Mouse (Mus musculus): ENCODE measurements around the gene Cd207. TPM values are rescaled to one million over a fixed set of nuclear protein-coding genes. Genes with fewer than 3 reads are reported as not detected.

Gene Cd207
- polyA plus RNA-seq, 1 experiment: 6.0 TPM

DNA sequence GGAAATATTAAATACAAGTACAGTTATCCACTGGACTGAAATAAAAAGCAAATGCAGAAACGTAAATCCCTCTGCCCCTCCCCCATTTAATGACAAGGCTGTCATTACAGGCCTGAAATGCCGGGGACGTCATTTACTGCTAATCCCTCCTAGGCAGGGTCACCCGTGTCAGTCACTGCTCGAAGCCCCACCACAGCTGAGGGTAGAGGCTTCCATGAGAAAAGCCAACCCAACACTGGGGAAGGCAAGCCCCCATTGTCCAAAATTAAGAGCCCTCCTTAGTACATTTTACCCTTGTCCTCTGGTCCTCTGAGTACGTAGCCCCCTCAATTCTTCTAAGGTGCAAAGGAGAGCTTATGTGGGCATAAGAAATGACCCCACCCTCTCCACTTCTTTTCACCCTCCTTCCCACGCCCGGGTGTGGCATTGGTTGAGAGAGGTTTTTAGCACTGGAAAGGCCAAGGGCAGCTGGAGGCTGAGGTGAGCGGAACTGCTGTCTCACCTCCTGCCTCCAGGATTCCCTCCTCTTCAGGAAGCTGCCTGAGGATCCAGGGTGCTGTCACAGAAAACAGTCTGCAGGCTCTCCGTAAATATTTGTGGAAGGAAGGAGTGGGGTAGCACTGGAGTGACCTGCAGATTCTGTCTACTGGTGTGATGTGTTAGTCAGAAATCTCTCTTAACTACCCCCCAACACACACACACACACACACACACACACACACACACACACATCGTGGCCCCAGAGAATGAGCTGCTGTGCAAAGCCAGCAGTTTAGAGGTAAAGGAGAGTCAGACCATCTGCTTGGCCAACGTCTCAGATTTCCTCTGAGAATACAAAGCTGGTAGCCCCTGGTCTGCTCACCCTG is 35.8 kb upstream of the Cd207 start:
- Histone ChIP-seq H3K36me3 (ENCODE audit: control insufficient read depth, insufficient read depth, low read length) (no peaks in the 10 kb centered on the region), H3K27ac (ENCODE audit: control insufficient read depth, insufficient read depth, low read length) (no peak overlapping the region), H3K4me1 (replicated peaks; ENCODE audit: control insufficient read depth, insufficient read depth, low read length) (peaks cover 23% of the 10 kb centered on the region), H3K4me3 (ENCODE audit: control insufficient read depth, insufficient read depth, low read length) (no peak overlapping the region), H3K27me3 (ENCODE audit: control insufficient read depth, insufficient read depth, low read length) (peaks cover 56% of the 10 kb centered on the region)
- DNase-seq: no peak
- TF ChIP-seq CTCF (IDR thresholded peaks at IDR 0.05; ENCODE audit: borderline replicate concordance, control insufficient read depth, extremely low read depth, insufficient read depth, low read length, poor library complexity) (no peak), POLR2A (IDR thresholded peaks at IDR 0.05; ENCODE audit: control insufficient read depth, extremely low read depth, insufficient read depth, low read length, poor library complexity) (no peak)
- WGBS: 15% methylated on average over 12 of the region's 12 CpGs

DNA sequence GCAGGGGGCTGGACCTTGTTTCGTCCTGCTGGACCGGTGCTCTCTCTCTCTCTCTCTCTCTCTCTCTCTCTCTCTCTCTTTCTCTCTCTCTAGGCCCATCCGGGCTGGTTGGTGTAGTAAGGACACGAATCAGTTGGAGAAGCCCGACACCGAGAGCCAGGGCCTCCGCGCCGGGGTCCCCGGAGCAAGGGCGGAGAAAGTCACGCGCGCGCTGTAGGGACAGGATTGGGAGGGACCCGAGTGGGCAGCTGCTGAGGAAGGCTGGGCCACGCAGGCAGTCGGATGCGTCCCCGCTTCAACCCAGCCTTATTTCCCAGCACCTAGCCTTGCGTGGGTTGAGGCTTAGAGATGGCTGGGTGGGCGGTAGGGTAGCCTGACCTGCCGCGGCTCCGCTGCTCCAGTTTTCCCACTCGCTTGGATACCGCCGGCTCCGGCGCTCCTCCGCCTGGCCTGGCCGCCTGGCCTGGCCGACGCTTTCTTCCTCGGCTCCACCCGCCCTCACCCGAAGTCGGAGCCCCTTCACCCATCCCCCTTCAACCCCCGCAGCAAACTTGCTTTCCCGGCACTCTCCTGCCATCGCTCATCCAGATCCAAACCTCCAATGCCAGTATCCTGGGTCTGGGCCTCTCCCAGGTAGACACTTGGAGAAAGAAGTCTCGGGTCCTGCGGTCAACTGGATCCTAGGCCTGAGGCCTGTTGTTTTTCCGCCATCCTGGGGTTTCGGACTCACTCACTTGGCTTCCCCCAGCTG is 34.2 kb upstream of the Cd207 start:
- WGBS: 15% methylated on average over 45 of the region's 45 CpGs
- Histone ChIP-seq H3K27ac (ENCODE audit: control insufficient read depth, insufficient read depth, low read length) (no peak overlapping the region), H3K27me3 (ENCODE audit: control insufficient read depth, insufficient read depth, low read length) (peaks cover 56% of the 10 kb centered on the region), H3K36me3 (ENCODE audit: control insufficient read depth, insufficient read depth, low read length) (no peaks in the 10 kb centered on the region), H3K4me1 (replicated peaks; ENCODE audit: control insufficient read depth, insufficient read depth, low read length) (peaks cover 23% of the 10 kb centered on the region), H3K4me3 (ENCODE audit: control insufficient read depth, insufficient read depth, low read length) (no peak overlapping the region)
- no peak for DNase-seq
- TF ChIP-seq POLR2A (IDR thresholded peaks at IDR 0.05; ENCODE audit: control insufficient read depth, extremely low read depth, insufficient read depth, low read length, poor library complexity) (no peak), CTCF (IDR thresholded peaks at IDR 0.05; ENCODE audit: borderline replicate concordance, control insufficient read depth, extremely low read depth, insufficient read depth, low read length, poor library complexity) (no peak)

DNA sequence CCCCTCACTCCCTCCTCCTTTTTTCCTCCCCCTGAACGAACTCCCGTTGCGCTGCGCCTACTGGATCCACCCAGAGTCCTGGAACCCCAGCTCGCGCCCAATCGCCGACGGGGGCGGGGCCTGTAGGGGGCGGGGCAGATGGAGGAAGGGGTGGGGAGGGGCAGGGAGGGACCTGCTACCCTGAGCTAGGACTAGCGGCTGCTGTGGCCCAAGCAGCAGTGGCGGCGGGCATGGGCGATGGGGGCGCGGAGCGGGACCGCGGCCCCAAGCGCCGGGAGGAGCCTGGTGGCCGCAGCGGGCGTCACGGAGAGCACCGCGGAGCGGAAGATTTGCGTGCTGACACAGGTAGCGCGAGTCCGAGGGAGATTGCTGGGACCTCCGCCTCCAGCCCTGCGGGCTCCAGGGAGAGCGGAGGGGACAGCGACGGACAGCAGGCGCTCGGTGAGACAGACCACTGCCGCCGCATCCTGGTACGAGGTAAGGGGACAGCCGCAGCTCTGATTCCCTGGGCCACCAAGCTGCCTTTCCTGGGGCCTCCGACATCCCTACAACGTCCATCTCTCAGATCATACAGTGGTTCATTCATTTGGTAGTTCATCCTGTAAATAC is 33.5 kb upstream of the Cd207 start, which contains the start of gene Vax2:
TSS of gene Vax2 (plus strand) at position 198 of the 609 bp plus-strand sequence.
- no peaks in the 10 kb centered on the region for H3K36me3 ChIP-seq (ENCODE audit: control insufficient read depth, insufficient read depth, low read length)
- under 1% methylated on average over 46 of the region's 46 CpGs for WGBS
- peaks cover 23% of the 10 kb centered on the region for H3K4me1 ChIP-seq (replicated peaks; ENCODE audit: control insufficient read depth, insufficient read depth, low read length)
- peak; percentile 54 for DNase-seq
- TF ChIP-seq CTCF (IDR thresholded peaks at IDR 0.05; ENCODE audit: borderline replicate concordance, control insufficient read depth, extremely low read depth, insufficient read depth, low read length, poor library complexity) (no peak), POLR2A (IDR thresholded peaks at IDR 0.05; ENCODE audit: control insufficient read depth, extremely low read depth, insufficient read depth, low read length, poor library complexity) (no peak)
- peak within 1 kb of the TSS; percentile 20 for H3K4me3 ChIP-seq (ENCODE audit: control insufficient read depth, insufficient read depth, low read length)
- peaks cover 61% of the 10 kb centered on the region for H3K27me3 ChIP-seq (ENCODE audit: control insufficient read depth, insufficient read depth, low read length)
- H3K27ac ChIP-seq (ENCODE audit: control insufficient read depth, insufficient read depth, low read length): no peak within 1 kb of the TSS

DNA sequence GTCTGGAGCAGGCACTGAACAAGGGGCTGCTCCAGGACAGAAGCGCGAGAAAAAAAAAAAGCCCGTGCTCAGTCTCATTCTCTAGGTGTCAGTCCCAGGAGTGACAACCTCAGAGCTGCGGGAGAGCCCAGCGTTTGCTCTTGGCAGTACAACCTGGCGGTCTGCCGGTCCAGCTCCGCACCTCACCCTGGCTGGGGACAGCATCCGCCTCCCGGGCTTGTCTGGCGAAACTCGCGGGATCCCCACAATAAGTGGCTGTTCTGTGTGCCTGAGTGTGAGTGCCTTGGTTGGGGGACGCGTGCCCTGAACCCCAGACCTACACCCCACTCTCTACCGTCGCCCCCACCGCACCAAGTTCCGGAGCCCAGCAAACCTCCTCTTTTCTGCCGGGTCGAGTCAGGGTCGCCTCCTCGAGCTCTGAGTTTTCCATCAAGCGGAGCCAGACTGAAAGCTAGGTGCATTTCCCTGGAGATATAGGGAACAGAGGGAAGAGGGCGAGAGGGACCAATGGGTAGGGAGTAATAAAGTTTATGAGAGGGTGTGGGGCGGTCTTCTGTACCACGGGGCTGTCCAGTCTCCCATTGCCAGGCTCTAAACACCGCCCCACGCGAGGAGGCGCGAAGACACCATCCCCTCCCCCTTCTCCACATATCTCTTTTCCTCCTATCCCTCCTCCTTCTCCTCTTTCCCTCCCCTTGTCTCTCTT is 32.9 kb upstream of the Cd207 start:
- peak overlapping the region; percentile 1; the same call in 1 of the 2 replicates for H3K4me3 ChIP-seq (ENCODE audit: control insufficient read depth, insufficient read depth, low read length)

DNA sequence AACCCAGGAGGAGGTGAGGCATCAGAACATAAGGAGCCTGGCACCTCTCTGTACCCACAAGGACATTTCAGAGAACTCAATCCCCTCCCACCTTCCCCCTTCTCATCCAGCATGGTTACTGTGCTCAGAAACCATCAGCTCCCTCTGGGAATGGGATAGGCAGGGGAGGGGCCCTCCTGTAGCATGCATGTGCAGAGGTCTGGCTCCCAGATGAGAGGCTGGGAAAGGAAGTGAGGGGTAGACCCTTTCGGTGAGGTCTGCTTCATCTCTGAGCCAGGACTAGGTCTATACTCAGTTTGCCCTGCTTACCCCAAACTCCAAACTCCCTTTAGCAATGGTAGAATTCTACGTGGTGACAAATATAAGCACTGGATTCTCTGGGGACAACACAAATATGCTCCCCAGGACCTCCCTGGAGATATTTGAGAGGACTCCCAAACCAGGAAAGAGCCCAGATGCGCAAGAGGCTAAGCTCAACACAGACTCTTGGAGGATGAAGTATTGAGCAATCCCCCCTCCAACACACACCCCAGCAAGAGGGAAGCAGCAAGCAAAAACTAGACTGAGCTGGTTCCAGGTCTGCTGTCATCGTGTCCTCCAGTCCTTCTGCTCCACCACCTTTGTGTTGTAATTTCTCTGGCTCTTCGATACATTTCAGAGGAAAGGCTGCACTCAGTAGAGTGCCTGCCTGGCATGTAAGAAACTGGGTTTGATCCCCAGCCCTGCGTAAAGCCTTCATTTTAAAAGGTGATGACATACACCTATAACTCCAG is 30.3 kb upstream of the Cd207 start:
- Histone ChIP-seq H3K4me1 (replicated peaks; ENCODE audit: control insufficient read depth, insufficient read depth, low read length) (peaks cover 10% of the 10 kb centered on the region), H3K27me3 (ENCODE audit: control insufficient read depth, insufficient read depth, low read length) (peaks cover 62% of the 10 kb centered on the region), H3K4me3 (ENCODE audit: control insufficient read depth, insufficient read depth, low read length) (no peak overlapping the region), H3K27ac (ENCODE audit: control insufficient read depth, insufficient read depth, low read length) (no peak overlapping the region), H3K36me3 (ENCODE audit: control insufficient read depth, insufficient read depth, low read length) (no peaks in the 10 kb centered on the region)
- DNase-seq: no peak
- TF ChIP-seq CTCF (IDR thresholded peaks at IDR 0.05; ENCODE audit: borderline replicate concordance, control insufficient read depth, extremely low read depth, insufficient read depth, low read length, poor library complexity): no peak
- TF ChIP-seq POLR2A (IDR thresholded peaks at IDR 0.05; ENCODE audit: control insufficient read depth, extremely low read depth, insufficient read depth, low read length, poor library complexity): no peak
- WGBS: 10% methylated on average over 6 of the region's 6 CpGs

More for the DNA sequence above, 32.9 kb upstream of the Cd207 start:
- Histone ChIP-seq H3K4me1 (replicated peaks; ENCODE audit: control insufficient read depth, insufficient read depth, low read length) (peaks cover 20% of the 10 kb centered on the region), H3K36me3 (ENCODE audit: control insufficient read depth, insufficient read depth, low read length) (no peaks in the 10 kb centered on the region), H3K27ac (ENCODE audit: control insufficient read depth, insufficient read depth, low read length) (no peak overlapping the region), H3K27me3 (ENCODE audit: control insufficient read depth, insufficient read depth, low read length) (peaks cover 57% of the 10 kb centered on the region)
- DNase-seq: no peak
- TF ChIP-seq POLR2A (IDR thresholded peaks at IDR 0.05; ENCODE audit: control insufficient read depth, extremely low read depth, insufficient read depth, low read length, poor library complexity): no peak
- TF ChIP-seq CTCF (IDR thresholded peaks at IDR 0.05; ENCODE audit: borderline replicate concordance, control insufficient read depth, extremely low read depth, insufficient read depth, low read length, poor library complexity): no peak
- whole genome bisulfite sequencing: 5% methylated on average over 28 of the region's 32 CpGs

All from thymus, adult 2 months (tissue).